Mouse (Mus musculus): ENCODE data around the gene Epn3. TPM values are rescaled to one million over a fixed set of nuclear protein-coding genes. Genes with fewer than 3 reads are reported as not detected.

Epn3 gene
- polyA plus RNA-seq, 1 experiment from 2014 or later: 4.2 TPM

GRCm38 (mm10) chr11:94449239-94449638 lies 50.5 kb downstream of the Epn3 start:
- H3K4me1 ChIP-seq: peaks cover 34% of the 10 kb centered on the region
- H3K36me3 ChIP-seq: peaks cover 54% of the 10 kb centered on the region
- 51% methylated on average over 8 of the region's 8 CpGs for WGBS
- no peaks in the 10 kb centered on the region for H3K9me3 ChIP-seq
- H3K4me3 ChIP-seq: no peak overlapping the region
- no peak for ATAC-seq (ENCODE audit: insufficient number of reproducible peaks, insufficient read depth, low FRiP score, low TSS enrichment)
- H3K27ac ChIP-seq: no peak overlapping the region
- H3K27me3 ChIP-seq: no peaks in the 10 kb centered on the region
- H3K4me2 ChIP-seq (replicated peaks): no peak overlapping the region
- no peak overlapping the region for H3K9ac ChIP-seq

- Histone ChIP-seq H3K4me3 (no peak overlapping the region), H3K27me3 (no peaks in the 10 kb centered on the region), H3K4me2 (replicated peaks) (no peak overlapping the region), H3K27ac (no peak overlapping the region), H3K9me3 (no peaks in the 10 kb centered on the region), H3K36me3 (peaks cover 59% of the 10 kb centered on the region), H3K9ac (no peak overlapping the region), H3K4me1 (peaks cover 42% of the 10 kb centered on the region)
- ATAC-seq (ENCODE audit: insufficient number of reproducible peaks, insufficient read depth, low FRiP score, low TSS enrichment): no peak
- WGBS: 8% methylated on average over 3 of the region's 3 CpGs
These were observed 52.8 kb downstream of the Epn3 start for GRCm38 (mm10) chr11:94447017-94447416.

GRCm38 (mm10) chr11:94445300-94445699 lies 54.5 kb downstream of the Epn3 start:
- Histone ChIP-seq H3K9me3 (no peaks in the 10 kb centered on the region), H3K27me3 (no peaks in the 10 kb centered on the region), H3K27ac (no peak overlapping the region), H3K4me2 (replicated peaks) (no peak overlapping the region), H3K4me3 (no peak overlapping the region), H3K4me1 (peaks cover 29% of the 10 kb centered on the region), H3K36me3 (peaks cover 59% of the 10 kb centered on the region), H3K9ac (no peak overlapping the region)
- WGBS: 38% methylated on average over 4 of the region's 4 CpGs
- no peak for ATAC-seq (ENCODE audit: insufficient number of reproducible peaks, insufficient read depth, low FRiP score, low TSS enrichment)

- H3K4me1 ChIP-seq: peaks cover 27% of the 10 kb centered on the region
- H3K27ac ChIP-seq: no peak overlapping the region
- ATAC-seq (ENCODE audit: insufficient number of reproducible peaks, insufficient read depth, low FRiP score, low TSS enrichment): no peak
- H3K9me3 ChIP-seq: no peaks in the 10 kb centered on the region
- WGBS: 59% methylated on average over 5 of the region's 5 CpGs
- no peak overlapping the region for H3K4me3 ChIP-seq
- no peak overlapping the region for H3K4me2 ChIP-seq (replicated peaks)
- no peak overlapping the region for H3K9ac ChIP-seq
- H3K27me3 ChIP-seq: no peaks in the 10 kb centered on the region
- peaks cover 59% of the 10 kb centered on the region for H3K36me3 ChIP-seq
These were observed 54.9 kb downstream of the Epn3 start for GRCm38 (mm10) chr11:94444829-94445228.

- H3K27me3 ChIP-seq: no peaks in the 10 kb centered on the region
- H3K36me3 ChIP-seq: peaks cover 67% of the 10 kb centered on the region
- no peak overlapping the region for H3K4me2 ChIP-seq (replicated peaks)
- H3K4me3 ChIP-seq: no peak overlapping the region
- no peak for ATAC-seq (ENCODE audit: insufficient number of reproducible peaks, insufficient read depth, low FRiP score, low TSS enrichment)
- no peak overlapping the region for H3K9ac ChIP-seq
- H3K9me3 ChIP-seq: no peaks in the 10 kb centered on the region
- WGBS: 74% methylated on average over 9 of the region's 9 CpGs
- H3K27ac ChIP-seq: no peak overlapping the region
- peaks cover 23% of the 10 kb centered on the region for H3K4me1 ChIP-seq
These were observed 58.0 kb downstream of the Epn3 start for GRCm38 (mm10) chr11:94441752-94442151.

- Histone ChIP-seq H3K27ac (no peak overlapping the region), H3K9ac (no peak overlapping the region), H3K4me3 (no peak overlapping the region), H3K9me3 (no peaks in the 10 kb centered on the region), H3K4me2 (replicated peaks) (no peak overlapping the region), H3K27me3 (no peaks in the 10 kb centered on the region), H3K4me1 (peaks cover 23% of the 10 kb centered on the region), H3K36me3 (peaks cover 67% of the 10 kb centered on the region)
- no peak for ATAC-seq (ENCODE audit: insufficient number of reproducible peaks, insufficient read depth, low FRiP score, low TSS enrichment)
- 53% methylated on average over 7 of the region's 7 CpGs for WGBS
These were observed 58.7 kb downstream of the Epn3 start for GRCm38 (mm10) chr11:94441122-94441521.

- no peak overlapping the region for H3K4me2 ChIP-seq (replicated peaks)
- no peaks in the 10 kb centered on the region for H3K27me3 ChIP-seq
- no peak overlapping the region for H3K27ac ChIP-seq
- H3K9me3 ChIP-seq: no peaks in the 10 kb centered on the region
- ATAC-seq (ENCODE audit: insufficient number of reproducible peaks, insufficient read depth, low FRiP score, low TSS enrichment): no peak
- H3K36me3 ChIP-seq: peaks cover 67% of the 10 kb centered on the region
- 84% methylated on average over 6 of the region's 6 CpGs for WGBS
- H3K9ac ChIP-seq: no peak overlapping the region
- H3K4me3 ChIP-seq: no peak overlapping the region
- peaks cover 16% of the 10 kb centered on the region for H3K4me1 ChIP-seq
These were observed 59.4 kb downstream of the Epn3 start for GRCm38 (mm10) chr11:94440421-94440820.

Other genes with a start within 250 kb of the Epn3 start
- not detected in 2 replicates for gene Gm21885, start 218.1 kb downstream of the Epn3 start, polyA plus RNA-seq (2016; fragmentation: Nextera tagmentation; extraction: Ambion mirVana)
- gene Luc7l3, start 178.0 kb downstream of the Epn3 start, polyA plus RNA-seq (2016; fragmentation: Nextera tagmentation; extraction: Ambion mirVana): 143 and 146 TPM in 2 replicates
- 25.5 and 35.8 TPM in 2 replicates for gene Ankrd40, start 172.0 kb downstream of the Epn3 start, polyA plus RNA-seq (2016; fragmentation: Nextera tagmentation; extraction: Ambion mirVana)
- gene Abcc3, start 107.0 kb downstream of the Epn3 start, polyA plus RNA-seq (2016; fragmentation: Nextera tagmentation; extraction: Ambion mirVana): 0.69 and 0.78 TPM in 2 replicates
- 31.6 and 37.2 TPM in 2 replicates for gene Cacna1g, start 25.8 kb downstream of the Epn3 start, polyA plus RNA-seq (2016; fragmentation: Nextera tagmentation; extraction: Ambion mirVana)
- gene Spata20, start 13.8 kb downstream of the Epn3 start, polyA plus RNA-seq (2016; fragmentation: Nextera tagmentation; extraction: Ambion mirVana): 0.29 and 0.43 TPM in 2 replicates
- gene Mycbpap, start 21.8 kb upstream of the Epn3 start, polyA plus RNA-seq (2016; fragmentation: Nextera tagmentation; extraction: Ambion mirVana): 2.5 and 3.7 TPM in 2 replicates
- 5.0 and 5.7 TPM in 2 replicates for gene Rsad1, start 49.3 kb upstream of the Epn3 start, polyA plus RNA-seq (2016; fragmentation: Nextera tagmentation; extraction: Ambion mirVana)
- gene Chad, start 65.1 kb upstream of the Epn3 start, polyA plus RNA-seq (2016; fragmentation: Nextera tagmentation; extraction: Ambion mirVana): 2.0 and 3.6 TPM in 2 replicates
- gene Acsf2, start 101.9 kb upstream of the Epn3 start, polyA plus RNA-seq (2016; fragmentation: Nextera tagmentation; extraction: Ambion mirVana): 5.5 and 5.9 TPM in 2 replicates
- gene Lrrc59, start 129.8 kb upstream of the Epn3 start, polyA plus RNA-seq (2016; fragmentation: Nextera tagmentation; extraction: Ambion mirVana): 222 and 225 TPM in 2 replicates
- gene Mrpl27, start 153.8 kb upstream of the Epn3 start, polyA plus RNA-seq (2016; fragmentation: Nextera tagmentation; extraction: Ambion mirVana): 139 and 142 TPM in 2 replicates
- 33.3 and 37.5 TPM in 2 replicates for gene Eme1, start 154.0 kb upstream of the Epn3 start, polyA plus RNA-seq (2016; fragmentation: Nextera tagmentation; extraction: Ambion mirVana)
- gene Xylt2, start 177.5 kb upstream of the Epn3 start, polyA plus RNA-seq (2016; fragmentation: Nextera tagmentation; extraction: Ambion mirVana): 29.0 and 29.5 TPM in 2 replicates
- 0.52 and 0.95 TPM in 2 replicates for gene Gm11541, start 204.5 kb upstream of the Epn3 start, polyA plus RNA-seq (2016; fragmentation: Nextera tagmentation; extraction: Ambion mirVana)
- 0.22 and 0.25 TPM in 2 replicates for gene Cdc34b, start 241.8 kb upstream of the Epn3 start, polyA plus RNA-seq (2016; fragmentation: Nextera tagmentation; extraction: Ambion mirVana)

All from embryonic facial prominence, embryonic 12.5 days (tissue).